Mouse (Mus musculus) kidney, adult 8-10 months (tissue): Measurements from ENCODE around the gene Fndc4.
A peak's percentile ranks its signal among the peaks of the same experiment; 100 is the strongest.

Source experiments
- DNase-seq, 2 experiments: peaks; one replicate each; pipeline ENCODE4 v3.0.0; 2022

Gene Fndc4

DNA sequence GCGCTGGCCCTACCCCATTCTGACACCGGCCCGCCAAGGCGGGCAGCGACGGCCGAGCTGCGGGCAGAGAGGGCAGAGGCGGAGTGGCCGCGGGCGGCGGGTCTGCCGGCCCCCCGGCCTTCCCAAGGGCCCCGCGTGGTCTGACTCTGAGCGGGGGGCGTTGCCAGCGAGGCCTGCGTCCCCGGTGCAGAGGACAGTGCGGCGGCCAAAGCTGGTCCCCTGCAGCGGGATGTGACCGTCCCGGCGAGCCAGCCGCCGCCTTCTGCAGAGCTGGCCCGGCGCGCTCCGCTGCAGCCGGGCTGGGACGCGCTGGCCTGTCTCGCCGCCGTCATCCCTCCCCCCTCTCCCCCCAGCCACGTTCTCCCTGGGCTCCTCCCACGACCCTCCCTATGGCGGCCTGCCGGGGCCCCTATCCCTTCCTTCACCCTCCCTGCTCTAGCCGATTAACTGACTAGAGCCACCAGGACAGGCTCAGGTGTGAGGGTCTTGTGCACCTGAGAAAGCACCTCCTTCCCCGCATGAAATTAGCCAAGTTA is at the start of gene Fndc4:
Gene Fndc4, minus strand, starts transcription at position 475 of the 536 bp plus-strand sequence.
- no peak for DNase-seq

DNA sequence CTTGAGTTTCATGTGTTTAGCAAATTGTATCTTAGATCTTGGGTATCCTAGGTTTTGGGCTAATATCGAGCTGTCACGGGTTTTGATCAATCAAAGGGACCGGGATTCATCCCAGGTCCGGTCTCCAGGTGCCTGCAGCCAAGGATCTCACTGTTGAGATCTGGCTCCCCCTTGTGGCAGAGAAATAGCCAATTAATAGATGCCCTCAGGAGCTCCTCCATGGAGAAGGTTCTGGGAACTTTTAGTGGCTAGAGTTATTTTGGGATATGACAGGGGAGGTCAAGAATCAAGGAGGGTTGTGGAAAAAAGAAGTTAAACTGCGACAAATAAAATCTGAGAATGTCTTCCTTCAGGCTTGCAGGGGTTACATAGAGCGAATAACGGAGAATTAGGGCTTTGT is 32.4 kb upstream of the Fndc4 start:
- peak; percentile 67 to 72 for DNase-seq

DNA sequence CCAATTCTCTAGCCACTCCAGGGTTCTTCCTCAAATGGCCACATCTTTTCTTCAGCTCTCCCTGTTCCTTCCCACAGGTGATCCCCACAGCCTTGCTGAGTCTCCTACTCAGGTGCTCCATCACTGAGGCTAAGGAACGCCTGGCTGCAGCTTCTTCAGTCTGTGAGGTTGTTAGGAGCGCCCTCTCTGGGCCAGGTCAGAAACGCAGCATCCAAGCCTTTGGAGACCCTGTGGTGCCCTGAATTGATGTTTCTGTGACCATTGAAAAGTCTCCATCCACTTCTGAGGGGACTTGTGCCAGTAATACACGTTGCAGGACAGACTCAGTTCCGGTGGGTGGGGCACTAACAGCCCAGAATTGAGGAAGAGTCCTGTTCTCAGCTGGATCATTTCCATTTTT is 31.0 kb upstream of the Fndc4 start:
- DNase-seq = peak in 1 of 2 experiments; percentile 15

DNA sequence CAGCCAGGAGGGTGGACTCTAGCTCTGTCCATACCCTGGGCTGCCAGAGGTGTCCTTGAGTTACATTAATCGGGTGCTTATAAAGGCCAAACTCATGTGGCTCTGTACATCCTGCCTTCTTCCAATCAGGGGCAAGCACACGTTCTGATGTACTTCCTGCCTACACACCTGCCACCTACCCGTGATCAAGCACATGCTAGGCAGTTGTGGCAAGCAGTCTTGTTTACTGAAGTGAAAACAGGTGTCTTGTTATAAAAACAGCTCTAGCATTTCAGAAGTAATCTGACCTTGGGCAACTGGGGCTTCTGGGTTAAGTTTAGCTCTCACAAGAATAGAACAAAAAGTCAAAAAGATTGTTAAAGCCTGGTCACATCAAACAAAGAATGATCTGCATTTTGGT is 28.2 kb upstream of the Fndc4 start:
- no peak for DNase-seq

DNA sequence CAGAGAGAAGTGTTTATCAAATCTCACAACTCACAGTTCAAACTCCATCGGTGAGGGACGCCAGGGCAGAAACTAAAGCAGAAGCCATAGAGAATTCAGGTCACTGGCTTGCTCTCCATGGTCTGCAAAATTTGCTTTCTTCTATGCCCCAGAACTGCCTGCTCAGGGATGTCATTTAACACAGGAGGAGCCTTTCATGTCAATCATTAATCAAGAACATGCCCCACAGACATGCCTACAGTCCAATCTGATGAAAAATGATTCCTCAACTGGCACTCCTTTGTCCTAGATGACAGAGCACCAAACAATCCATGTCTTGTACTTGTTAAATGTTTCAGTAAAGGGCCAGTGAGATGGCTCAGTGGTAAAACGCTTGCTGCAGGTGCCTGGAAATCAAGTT is 26.9 kb upstream of the Fndc4 start:
- peak; percentile 13 to 24 for DNase-seq

DNA sequence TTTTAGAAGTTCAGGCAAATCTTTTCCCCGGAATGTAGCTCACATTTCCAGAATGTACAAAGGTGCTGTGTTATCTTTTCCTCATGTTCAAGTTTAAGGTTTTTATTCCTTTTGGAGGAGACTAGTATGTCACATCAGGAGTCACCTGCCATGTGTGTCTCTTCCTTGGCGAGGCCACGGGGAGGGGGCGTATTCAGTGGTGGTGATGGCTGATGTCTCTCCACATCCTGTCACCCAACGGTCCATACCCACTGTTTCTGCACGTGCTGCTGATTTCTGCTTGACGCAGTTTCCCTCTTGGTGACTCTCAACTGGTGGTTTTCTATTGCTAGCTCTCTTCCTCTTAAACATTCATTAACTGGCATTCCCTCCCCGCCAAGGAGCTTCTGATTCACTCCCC is 16.9 kb upstream of the Fndc4 start:
- no peak for DNase-seq

DNA sequence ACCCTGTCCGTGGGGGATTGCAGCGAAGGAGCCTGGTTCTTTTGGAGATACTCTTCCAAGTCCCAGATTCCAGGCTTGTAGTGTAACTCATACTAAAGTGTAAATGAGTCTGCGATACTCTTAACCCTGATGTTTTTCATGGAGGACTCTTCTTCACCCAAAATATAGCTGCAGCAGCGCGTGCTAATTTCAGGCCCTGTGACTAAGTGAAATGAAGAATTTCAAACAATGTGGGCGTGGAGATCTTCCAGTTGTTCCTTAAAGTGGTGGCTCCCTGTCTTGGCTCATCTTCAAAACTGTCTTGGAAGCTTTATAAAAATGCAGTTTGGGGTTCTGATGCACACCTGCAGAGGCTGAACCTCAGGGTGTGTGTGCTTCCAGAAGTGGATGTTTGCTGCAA is 7.2 kb upstream of the Fndc4 start:
- DNase-seq = no peak

DNA sequence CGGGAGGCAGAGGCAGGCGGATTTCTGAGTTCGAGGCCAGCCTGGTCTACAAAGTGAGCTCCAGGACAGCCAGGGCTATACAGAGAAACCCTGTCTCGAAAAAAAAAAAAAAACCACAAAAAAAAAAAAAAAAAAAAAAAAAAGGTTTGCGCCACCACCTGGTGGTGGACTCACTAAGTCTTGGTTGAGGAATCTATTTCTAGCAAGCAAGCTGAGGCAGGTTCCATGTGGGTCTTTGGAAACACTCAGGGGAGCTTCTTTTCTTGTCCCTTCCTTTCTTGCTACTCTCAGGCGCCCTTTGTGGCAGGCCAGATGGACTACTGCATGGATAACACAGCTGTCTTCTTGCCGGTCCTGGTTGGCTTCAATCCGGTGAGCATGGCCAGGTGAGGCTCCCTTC is 6.0 kb upstream of the Fndc4 start:
- no peak for DNase-seq

DNA sequence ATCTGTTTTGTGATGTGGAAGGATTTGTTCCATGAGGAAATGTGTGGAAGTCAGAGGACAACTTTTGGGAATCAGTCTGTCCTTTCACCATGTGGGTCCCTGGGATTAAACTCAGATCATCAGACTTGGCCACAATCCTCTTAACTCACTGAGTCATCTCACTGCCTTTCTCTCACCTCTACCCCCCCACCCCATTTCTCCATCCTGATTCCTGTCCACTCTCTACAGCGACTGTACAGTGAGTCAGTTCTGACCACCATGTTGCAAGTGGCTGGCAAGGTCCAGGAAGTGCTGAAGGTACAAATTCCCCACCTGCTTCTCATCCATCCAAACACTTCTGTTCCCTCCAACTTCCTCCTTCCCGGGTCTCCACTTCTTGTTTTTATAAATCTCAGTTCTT is 2.6 kb upstream of the Fndc4 start:
- DNase-seq = no peak

DNA sequence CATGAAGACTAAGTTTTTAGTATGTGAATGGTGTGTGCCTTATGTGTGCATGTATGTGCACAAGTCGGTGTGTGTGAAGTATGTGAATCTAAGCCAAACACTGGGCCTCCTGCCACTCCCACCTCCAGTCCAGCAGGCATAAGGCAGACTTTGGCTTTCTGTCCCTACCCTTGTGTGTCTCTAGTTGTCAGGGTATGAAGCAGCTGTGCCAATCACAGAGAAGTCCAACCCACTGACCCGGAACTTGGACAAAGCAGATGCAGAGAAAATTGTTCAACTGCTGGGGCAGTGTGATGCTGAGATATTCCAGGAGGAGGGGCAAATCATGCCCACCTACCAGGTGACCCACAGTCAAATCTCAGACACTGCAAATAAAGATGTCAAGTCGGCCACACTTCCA is 2.1 kb upstream of the Fndc4 start:
- DNase-seq = peak in 1 of 2 experiments; percentile 13

DNA sequence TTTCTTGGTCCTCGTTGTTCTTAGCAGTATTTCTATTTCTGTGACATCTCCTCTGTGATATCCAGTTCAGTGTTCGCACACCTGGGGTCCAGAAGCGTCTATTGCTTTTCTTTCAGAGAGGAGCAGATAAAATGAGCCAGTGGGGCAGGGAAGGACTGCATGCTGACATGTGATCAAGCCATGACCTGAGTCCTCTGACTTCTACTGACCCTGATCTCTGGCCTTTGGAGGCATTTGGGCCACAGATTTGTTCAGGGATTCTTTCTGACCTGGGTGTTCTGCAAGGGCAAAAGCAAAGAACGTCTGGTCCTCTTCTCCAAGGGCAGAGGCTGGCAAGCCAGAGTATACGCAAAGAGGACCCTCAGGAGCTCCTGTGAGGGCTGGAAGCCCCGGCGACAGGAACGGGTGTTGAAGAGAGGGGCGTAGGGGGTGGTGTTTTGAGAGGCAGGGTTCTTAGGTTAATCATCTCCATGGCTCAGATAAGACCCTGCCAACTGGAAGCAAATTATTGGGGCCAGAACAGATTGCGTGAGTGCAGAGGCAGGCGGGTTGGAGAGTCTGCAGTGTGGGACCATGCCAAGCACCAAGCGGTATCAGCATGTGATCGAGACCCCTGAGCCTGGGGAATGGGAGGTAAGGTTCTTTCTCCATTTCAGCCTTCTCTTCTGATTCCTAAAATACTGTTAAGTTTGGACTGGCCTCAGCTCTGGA is 1.3 kb upstream of the Fndc4 start, which contains the start of gene Gckr:
Gene Gckr, plus strand, starts transcription at position 397 of the 711 bp plus-strand sequence.
- DNase-seq = no peak

DNA sequence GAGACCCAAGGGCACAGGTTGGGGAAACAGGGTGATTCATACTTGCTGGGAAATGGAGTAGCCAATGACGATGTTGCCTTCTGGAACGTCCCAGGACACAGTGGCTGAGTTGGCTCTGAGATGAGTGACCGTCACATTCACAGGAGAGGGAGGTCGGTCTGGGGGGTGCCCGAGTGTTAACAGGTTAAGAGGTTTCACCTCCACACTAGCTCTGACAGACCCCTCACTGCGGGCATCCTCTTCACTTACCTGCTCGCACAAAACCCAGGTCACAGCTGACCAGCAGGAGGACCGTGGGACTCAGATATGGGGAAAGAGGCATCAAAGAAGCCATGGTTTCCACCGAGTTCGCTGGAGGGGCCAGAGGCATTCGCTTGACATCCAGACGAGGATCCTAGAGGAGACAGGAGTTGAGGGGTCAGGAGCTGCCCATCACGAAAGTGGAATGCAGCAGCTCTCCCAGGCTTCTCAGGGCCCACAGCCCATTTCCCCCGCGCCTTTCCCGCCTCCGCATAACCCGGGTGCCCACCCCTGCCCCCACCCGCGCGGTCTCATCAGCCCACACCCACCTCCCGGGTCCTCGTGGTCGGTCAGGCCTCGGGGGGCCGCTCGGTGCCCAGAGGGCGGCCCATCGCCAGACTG is 795 bp downstream of the Fndc4 start:
- DNase-seq = no peak

DNA sequence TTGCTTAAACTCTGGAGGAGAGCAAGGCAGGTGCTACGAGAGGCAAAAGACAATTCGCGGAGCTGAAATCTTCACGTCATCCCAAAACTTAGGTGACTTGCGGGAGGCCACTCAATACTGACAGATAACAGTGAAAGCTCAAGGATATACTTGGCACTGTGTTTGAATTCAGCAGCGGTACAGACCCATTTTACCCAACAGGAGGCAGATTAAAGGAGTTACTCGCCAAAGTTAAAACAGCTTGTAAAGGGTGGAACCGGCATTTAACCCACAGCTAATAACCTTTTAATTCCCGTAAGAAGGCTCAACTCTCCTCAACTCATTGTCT is 4.6 kb downstream of the Fndc4 start:
- no peak for DNase-seq

DNA sequence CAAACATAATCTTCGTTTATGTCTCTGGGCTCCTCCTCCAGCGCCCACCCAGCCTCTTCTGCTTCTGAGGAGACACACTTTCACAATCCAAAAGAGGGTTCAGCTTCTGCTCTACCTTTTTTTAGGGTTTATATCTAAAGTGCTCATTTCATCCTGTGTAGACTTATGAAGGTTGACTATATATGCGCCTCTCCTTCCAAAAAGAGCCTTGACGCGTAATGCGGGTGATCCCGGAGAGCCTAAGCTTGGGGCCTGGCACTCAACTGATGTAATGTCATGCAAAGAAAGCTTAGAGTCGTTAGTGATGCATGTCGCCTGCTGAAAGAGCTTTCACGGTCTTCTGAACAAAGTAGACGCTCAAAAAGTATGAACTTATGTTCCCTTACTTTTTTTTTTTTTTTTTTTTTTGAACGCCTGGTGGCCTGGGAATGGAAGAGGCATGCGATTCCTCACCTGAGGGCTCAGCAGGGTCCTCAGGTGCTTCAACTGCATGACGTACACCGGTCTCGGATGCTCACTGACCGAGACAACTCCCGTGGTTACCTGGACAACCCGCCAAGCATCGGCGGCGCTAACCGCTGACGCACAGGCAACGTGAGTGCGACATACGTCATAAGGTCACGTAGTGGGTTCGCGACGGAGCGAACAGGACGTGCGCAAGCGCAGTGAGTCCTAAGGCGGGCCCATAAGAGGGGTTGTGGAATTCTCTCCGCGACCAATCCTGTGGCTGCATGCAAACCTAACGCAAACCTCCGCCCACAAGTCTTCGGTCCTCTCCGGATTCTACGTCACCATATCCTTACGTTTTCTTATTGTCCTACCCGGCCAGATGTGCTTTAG is 5.1 kb downstream of the Fndc4 start, which contains the start of gene Ift172:
Gene Ift172, minus strand, starts transcription at position 596 of the 840 bp plus-strand sequence.
- peak; percentile 97 for DNase-seq

DNA sequence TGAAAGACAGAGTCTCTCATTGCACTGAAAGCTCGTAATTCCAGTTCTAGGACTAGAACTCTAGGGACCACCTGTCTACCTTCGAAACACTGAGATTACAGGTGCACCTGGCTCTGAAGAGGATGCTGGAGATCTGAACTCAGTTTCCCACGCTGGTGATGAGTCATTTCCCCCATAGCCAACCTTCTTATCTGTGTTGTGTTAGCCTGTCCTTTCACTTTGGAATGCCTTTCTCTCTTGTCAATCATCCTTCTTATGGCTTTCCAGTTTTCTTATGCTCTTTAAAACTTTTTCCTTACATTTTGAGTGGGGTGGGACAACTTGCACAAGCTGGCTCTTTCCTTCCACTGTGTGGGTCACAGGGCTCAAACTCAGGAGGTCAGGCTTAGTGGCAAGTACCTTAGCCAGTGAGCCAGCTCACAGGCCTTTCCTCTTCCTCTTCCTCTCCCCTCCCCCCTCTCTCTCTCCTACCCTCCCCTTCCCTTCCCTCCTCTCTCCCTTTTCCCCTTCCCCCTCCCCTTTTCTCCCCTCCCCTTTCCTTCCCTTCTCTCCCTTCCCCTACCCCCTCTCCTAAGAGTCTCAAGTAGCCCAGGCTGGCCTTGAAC is 6.2 kb downstream of the Fndc4 start:
- no peak for DNase-seq

DNA sequence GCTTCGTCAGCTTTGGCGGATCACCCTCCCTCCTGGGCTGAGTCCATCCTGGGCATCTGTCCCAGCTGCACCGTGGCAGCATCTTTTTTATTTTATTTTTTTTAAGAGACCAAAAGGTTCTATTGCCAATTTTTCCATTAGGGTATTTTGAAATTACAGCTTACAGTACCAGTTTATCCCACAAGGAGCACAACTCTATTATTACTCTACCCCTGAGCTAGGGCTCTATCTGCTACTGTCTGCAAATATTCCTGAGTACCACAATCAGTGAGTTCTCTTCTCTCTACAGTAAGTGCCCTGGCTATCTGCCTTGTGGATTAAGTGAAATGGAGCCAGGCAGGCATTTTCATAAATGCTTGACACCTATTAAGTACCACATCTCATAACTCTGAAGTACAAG is 7.2 kb downstream of the Fndc4 start:
- DNase-seq = no peak

DNA sequence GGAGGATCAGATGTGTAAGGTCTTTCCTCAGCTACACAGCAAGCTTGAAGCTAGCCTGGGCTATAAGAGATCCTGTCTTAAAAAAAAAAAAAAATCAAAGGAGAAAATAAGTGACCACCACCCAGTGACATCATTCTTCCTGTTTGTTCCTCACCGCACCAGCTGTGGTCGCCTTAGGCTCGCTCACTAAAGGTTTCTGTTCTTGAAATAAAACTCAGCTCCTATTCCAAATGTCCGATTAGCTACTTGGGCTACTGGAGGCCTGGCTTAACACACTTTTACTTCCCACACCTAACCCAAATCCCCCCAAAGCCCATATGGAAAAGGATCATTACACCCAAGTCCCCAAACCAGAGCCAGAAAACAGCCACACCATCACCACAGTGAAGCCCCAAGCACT is 7.7 kb downstream of the Fndc4 start:
- DNase-seq = no peak

DNA sequence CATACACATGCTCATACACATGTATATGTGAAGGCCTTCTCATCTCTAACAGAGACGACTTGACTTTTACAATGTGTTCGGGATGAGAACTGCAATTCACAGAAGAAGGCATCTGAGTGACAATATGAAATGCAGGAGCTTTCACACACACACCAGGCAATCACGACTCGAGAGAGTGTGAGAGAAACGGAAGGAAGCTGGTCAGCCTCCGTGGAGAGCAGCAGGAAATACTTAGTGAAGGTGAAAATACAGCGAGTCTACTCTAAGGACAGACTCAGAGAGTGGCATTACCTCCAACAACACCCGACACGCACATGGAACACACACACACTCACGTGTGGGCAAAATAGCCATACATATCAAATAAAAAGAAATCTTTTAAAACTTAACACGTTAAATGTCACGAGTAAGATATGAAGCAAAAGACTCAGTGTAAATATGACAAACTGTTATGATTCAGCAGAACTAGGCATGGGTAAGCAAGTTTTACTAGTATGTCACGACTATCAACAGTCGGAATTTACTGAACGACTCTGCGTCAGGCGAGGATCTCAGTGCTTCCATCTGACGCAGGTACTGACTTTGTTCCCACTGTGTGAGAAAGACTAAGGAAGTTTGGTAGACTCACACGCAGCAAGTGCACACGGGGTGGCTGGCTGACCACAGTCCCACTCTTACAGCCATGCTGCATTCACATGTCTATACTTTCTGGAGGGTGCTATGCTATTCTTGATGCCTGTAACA is 16.5 kb downstream of the Fndc4 start:
- no peak for DNase-seq

DNA sequence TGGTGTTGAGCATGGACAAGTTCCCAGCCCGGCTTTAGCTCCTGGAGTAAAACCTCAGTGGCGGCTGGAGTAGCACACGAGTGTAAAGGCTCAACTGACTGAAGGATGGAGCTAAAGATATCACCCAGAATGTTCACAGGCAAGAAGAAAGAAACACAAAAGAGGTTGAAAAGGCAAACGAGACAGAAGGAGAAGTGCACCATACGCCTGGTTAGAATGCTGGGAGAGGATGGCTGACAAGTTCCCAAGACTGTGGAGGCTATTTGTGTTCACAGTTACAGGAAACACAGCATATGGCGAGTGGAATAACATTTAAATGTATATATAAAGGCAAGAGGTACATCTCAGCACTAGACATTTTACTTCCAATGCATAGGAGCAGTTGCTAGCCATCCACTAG is 22.9 kb downstream of the Fndc4 start:
- DNase-seq = no peak

DNA sequence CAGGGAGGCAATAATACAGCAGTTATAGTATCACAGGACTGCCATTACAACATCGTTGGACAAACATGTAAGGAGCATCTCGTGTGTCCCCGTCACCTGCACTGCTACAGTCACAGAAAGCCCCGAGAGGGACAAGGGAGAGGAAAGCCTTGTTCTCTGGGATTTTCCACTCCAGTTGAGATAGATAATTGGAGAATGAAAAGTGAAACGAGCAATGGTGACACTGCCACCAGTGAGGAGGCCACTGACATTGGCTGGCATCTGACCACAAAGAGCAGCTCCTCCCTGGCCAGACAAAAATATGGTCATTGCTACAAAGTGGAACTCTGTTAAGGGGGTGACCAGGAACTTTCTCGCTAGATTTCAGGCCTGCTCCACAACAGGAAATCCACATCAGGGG is 28.2 kb downstream of the Fndc4 start:
- peak in 1 of 2 experiments; percentile 9 for DNase-seq

DNA sequence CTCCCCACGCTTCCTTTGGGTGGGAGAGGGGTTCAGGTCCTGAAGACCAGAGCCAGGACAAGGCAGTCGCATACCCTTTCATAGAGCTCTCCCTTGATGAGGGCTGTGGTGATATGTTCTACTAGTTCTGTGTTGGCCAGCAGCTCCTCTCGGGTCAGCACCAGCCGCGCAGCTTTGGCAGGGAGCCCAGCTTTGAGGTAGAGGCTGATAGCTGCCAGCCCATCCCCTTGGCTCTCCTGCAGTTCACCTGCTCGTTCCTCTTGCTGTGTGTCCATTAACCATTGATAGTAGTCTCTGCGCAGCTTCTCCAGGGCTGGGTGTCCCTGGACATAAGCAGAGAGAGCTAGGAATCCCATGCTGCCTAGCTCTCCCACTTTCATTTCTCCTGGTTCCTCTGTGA is 29.8 kb downstream of the Fndc4 start:
- no peak for DNase-seq

DNA sequence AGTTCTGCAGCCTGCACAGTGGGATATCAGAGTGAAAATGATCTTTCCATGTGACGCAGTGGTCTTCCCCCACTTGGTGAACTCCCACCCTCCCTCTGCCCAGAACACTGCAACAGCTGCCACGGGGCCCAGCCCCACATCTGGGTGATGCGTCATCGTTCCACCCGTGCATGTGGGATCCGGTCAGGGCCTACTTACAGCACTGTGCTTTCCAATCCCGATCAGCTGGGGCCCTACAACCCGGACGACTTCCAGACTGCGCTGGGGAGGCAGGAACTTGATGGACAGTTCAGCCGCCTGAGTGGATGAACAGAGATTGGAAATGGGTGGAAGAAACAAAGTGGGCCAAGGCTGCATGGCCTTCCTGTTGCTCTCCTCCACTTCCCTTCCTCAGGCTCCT is 38.3 kb downstream of the Fndc4 start:
- DNase-seq = no peak
